Mouse (Mus musculus) layer of hippocampus, adult 11-12 months (tissue): ENCODE data around the gene Zkscan5.
"Not testable (repeated sequence)": the region's sequence is repeated elsewhere in the genome, so short reads cannot be mapped to it uniquely, and the experiment has no call there.

Experiments
- DNase-seq: peaks from one replicate; pipeline ENCODE4 v3.0.0; 2022; ENCODE audit warnings: low spot score

Gene Zkscan5

DNA sequence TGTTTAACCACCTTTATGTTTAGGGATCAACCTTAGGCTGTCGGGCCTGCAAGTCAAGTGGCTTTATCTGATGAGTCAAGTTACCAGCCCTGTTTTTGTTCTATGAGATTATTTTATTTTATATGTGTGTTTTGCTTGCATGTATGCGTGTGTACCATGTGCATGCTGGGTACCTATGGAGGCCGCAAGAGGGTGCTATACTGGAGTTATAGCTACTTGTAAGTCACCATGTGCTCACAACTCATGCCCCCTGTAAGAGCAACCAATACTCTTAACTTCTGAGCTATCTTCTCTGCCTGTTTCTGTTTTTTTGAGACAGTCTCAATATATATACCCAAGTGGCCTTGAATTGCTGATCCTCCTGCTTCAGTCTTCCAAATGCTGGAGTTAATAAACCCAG lies 9.1 kb downstream of the Zkscan5 start:
- no peak for DNase-seq

GRCm38 (mm10) chr5:145214679-145215078 lies 10.3 kb downstream of the Zkscan5 start:
- no peak for DNase-seq

DNA sequence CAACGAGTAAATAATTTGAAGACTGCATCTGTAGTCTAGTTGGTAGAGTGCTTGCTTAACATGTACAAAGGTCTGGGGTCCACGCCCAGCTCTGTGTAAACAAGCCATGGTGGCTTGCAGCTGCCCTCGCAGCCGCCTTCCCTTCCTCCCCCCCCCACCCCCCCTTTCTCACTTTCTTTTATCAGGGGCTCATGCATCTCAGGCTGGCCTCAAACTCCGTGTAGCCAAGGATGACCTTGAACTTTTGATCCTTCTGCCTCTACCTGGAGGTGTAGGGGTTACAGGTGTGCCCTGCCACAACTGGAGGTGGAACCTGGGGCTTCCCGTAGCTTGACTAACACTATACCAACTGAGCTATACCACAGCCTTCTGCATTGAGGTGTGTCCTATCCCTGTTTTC lies 13.4 kb downstream of the Zkscan5 start:
- DNase-seq, result no peak

DNA sequence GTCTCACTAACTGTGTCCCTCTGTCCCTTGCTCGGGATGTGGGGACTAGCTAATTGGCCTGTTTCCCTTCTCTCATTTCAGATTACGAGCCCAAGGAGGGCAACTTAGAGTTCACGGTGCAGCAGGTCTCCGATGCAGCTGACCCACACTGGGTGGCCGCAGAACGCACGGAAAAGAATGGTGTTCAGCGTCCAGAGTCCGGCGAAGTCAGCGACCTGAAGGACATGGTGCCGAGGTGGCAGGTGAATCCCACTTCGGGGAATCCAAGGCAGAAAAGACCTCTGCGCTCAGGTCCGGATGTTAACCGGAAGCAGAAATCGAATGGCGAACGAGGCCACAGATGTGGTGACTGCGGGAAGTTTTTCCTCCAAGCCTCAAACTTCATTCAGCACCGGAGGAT lies 13.8 kb downstream of the Zkscan5 start:
- no peak for DNase-seq

DNA sequence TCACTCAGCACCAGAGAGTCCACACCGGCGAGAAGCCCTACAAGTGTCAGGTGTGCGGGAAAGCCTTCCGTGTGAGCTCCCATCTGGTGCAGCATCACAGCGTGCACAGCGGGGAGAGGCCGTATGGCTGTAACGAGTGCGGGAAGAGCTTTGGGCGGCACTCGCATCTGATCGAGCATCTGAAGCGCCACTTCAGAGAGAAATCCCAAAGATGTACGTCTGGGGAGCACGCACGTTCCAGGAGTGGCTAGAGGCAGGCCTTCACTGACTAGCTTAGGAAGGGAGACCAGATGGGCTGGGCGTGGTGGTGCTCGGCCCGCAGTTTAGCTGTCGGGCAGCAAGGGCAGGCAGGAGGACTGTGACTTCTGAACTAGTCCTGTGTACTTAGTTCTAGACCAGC lies 14.3 kb downstream of the Zkscan5 start:
- DNase-seq, result no peak

- DNase-seq, result no peak
These were observed 15.6 kb downstream of the Zkscan5 start for GRCm38 (mm10) chr5:145219981-145220380.

- no peak for DNase-seq
These were observed 18.5 kb downstream of the Zkscan5 start for GRCm38 (mm10) chr5:145222840-145223239.

- DNase-seq, result no peak
These were observed 19.0 kb downstream of the Zkscan5 start for GRCm38 (mm10) chr5:145223395-145223794.

GRCm38 (mm10) chr5:145226453-145226852 lies 22.1 kb downstream of the Zkscan5 start:
- no peak for DNase-seq

- DNase-seq, result not testable (repeated sequence)
These were observed 24.9 kb downstream of the Zkscan5 start for GRCm38 (mm10) chr5:145229283-145229682.

- DNase-seq, result no peak
These were observed 26.3 kb downstream of the Zkscan5 start for GRCm38 (mm10) chr5:145230641-145231040.

DNA sequence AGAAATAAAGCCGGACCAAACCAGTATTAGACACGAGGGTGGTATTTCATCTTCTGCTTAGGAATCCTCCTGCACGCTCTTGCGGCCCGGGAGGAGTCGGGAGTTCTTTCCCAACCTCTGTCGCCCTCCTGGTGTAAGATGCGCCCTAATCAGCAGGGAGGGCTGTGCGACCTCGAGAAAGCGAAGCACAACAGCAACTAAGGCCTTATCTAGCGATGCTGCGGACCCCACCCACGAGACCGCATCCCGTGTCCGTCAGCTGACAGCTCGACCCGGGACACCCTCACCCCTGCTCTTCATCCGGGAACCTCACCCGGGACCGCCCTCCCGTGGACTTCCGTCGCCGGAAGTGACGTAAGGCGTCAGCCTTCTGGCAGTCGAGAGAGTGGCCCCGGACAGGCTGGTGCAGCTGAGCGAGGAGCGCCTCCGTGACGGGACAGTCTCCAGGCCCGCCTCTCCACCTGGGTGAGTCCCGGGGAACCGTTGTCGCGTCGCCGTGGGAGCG lies 27.1 kb downstream of the Zkscan5 start, which contains the start of gene Zfp655:
Gene Zfp655, plus strand, starts transcription at position 349 of the 505 bp plus-strand sequence.
- peak; percentile 97 for DNase-seq

- no peak for DNase-seq
These were observed 27.6 kb downstream of the Zkscan5 start for GRCm38 (mm10) chr5:145231893-145232411.

GRCm38 (mm10) chr5:145234636-145235035 lies 30.3 kb downstream of the Zkscan5 start:
- peak; percentile 18 for DNase-seq

DNA sequence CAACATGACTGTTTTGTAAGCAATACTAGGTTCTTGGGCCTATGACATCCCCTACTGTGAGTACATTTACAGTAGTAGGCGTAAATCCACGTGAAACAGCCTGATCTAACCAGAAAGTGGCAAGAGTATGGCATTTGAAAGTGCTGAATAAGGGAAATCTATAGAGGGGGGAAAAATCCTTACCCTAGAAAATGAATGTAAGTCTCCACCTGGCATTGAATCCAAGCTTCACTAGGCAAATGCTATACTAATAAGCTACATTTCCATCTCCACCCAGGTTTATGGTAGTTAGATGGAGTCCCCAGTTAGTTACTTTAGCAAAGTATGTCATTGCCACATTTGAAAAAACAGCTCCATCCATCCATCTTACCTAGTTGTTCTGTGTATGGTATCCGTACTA lies 45.2 kb downstream of the Zkscan5 start:
- no peak for DNase-seq
